Mouse (Mus musculus): ENCODE results near the gene Anks1b. TPM values are rescaled to one million over a fixed set of nuclear protein-coding genes. Genes with fewer than 3 reads are reported as not detected.

Gene Anks1b
- polyA plus RNA-seq, 1 experiment from 2014 or later: 1.5 TPM

- Histone ChIP-seq H3K27ac (ENCODE audit: low read depth) (no peak overlapping the region), H3K4me1 (replicated peaks; ENCODE audit: control insufficient read depth, insufficient read depth, low read length) (no peaks in the 10 kb centered on the region), H3K4me3 (ENCODE audit: low read depth, low read length) (no peak overlapping the region), H3K9ac (ENCODE audit: low read length) (no peak overlapping the region), H3K4me2 (ENCODE audit: low read length) (no peak overlapping the region), H3K36me3 (ENCODE audit: control insufficient read depth, insufficient read depth, low read length) (no peaks in the 10 kb centered on the region), H3K27me3 (replicated peaks; ENCODE audit: control insufficient read depth, insufficient read depth, low read length) (peaks cover 71% of the 10 kb centered on the region), H3K9me3 (ENCODE audit: control insufficient read depth, low read length) (no peaks in the 10 kb centered on the region)
- no peak for DNase-seq (ENCODE audit: low spot score)
- ATAC-seq (replicated peaks; ENCODE audit: low FRiP score, low TSS enrichment, low read depth): no peak
- 5% methylated on average over 2 of the region's 2 CpGs for WGBS
These were observed 957.9 kb downstream of the Anks1b start for GRCm38 (mm10) chr10:90831288-90831626.

DNA sequence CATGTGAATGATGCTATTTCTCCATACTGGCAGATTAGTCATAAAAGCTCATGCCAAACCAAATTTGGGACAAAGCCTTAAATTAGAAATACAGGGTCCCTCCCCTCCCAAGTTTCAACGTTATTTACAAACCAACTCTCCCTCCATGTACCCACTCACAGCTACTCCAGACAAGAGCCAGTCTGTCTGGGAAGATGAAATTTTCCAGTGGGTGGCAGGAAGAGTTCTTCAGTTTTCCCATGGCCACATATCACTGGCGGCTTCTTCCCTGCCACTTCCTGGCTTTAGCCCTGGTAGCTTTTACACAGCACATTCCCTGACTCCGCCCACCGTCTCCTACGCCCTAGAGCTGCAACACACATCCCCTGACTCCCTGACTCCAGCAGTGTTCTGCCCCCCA, 961.0 kb downstream of the Anks1b start:
- ATAC-seq (replicated peaks; ENCODE audit: low FRiP score, low TSS enrichment, low read depth) (no peak), DNase-seq (ENCODE audit: low spot score) (no peak)
- no peaks in the 10 kb centered on the region for H3K36me3 ChIP-seq (ENCODE audit: control insufficient read depth, insufficient read depth, low read length)
- H3K9me3 ChIP-seq (ENCODE audit: control insufficient read depth, low read length): no peaks in the 10 kb centered on the region
- no peak overlapping the region for H3K9ac ChIP-seq (ENCODE audit: low read length)
- H3K27me3 ChIP-seq (replicated peaks; ENCODE audit: control insufficient read depth, insufficient read depth, low read length): peaks cover 41% of the 10 kb centered on the region
- no peaks in the 10 kb centered on the region for H3K4me1 ChIP-seq (replicated peaks; ENCODE audit: control insufficient read depth, insufficient read depth, low read length)
- no peak overlapping the region for H3K27ac ChIP-seq (ENCODE audit: low read depth)
- no peak overlapping the region for H3K4me2 ChIP-seq (ENCODE audit: low read length)
- 29% methylated on average over 5 of the region's 5 CpGs for WGBS
- no peak overlapping the region for H3K4me3 ChIP-seq (ENCODE audit: low read depth, low read length)

GRCm38 (mm10) chr10:90835195-90835594, 961.9 kb downstream of the Anks1b start:
- DNase-seq (ENCODE audit: low spot score) (no peak), ATAC-seq (replicated peaks; ENCODE audit: low FRiP score, low TSS enrichment, low read depth) (no peak)
- H3K4me3 ChIP-seq (ENCODE audit: low read depth, low read length): no peak overlapping the region
- peaks cover 32% of the 10 kb centered on the region for H3K27me3 ChIP-seq (replicated peaks; ENCODE audit: control insufficient read depth, insufficient read depth, low read length)
- H3K9ac ChIP-seq (ENCODE audit: low read length): no peak overlapping the region
- H3K4me1 ChIP-seq (replicated peaks; ENCODE audit: control insufficient read depth, insufficient read depth, low read length): no peaks in the 10 kb centered on the region
- no peak overlapping the region for H3K27ac ChIP-seq (ENCODE audit: low read depth)
- no peaks in the 10 kb centered on the region for H3K9me3 ChIP-seq (ENCODE audit: control insufficient read depth, low read length)
- H3K36me3 ChIP-seq (ENCODE audit: control insufficient read depth, insufficient read depth, low read length): no peaks in the 10 kb centered on the region
- H3K4me2 ChIP-seq (ENCODE audit: low read length): no peak overlapping the region

DNA sequence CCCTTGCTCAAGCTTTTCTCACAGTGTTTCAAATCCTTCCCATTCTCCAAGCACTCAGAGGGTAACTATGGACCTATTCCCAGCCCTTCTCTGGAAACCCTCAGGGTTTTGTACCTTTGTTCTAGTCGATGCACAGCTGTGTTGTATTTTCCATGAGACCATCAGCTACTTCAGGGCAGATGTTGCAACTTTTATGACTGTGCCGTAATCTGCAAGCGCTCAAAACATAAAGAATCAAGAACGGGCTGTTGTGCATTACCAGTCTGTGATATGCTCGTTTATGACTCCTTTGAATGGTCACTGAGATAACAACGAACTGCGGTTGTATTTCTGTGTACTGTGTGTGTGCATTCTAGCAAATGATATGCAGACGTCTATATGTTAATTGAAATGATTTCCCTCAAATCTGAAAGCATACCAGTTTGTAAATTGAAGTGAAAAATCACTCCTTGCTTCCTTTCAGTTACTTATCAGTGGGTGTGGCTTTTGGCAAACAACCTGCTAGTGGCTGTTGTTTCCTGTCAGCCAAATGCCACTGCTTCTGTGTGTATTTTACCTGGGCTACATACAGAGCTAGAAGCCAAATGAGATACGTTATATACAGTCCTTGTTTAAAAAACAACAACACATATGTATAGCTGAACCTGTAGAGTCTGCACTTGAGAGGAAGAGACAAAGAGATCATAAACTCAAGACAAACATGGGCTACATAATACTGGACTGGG, 966.5 kb downstream of the Anks1b start:
- Histone ChIP-seq H3K36me3 (ENCODE audit: control insufficient read depth, insufficient read depth, low read length) (no peaks in the 10 kb centered on the region), H3K9me3 (ENCODE audit: control insufficient read depth, low read length) (no peaks in the 10 kb centered on the region), H3K4me2 (ENCODE audit: low read length) (no peak overlapping the region), H3K27ac (ENCODE audit: low read depth) (no peak overlapping the region), H3K4me1 (replicated peaks; ENCODE audit: control insufficient read depth, insufficient read depth, low read length) (no peaks in the 10 kb centered on the region), H3K27me3 (replicated peaks; ENCODE audit: control insufficient read depth, insufficient read depth, low read length) (no peaks in the 10 kb centered on the region; the same call in 1 of the 2 replicates), H3K9ac (ENCODE audit: low read length) (no peak overlapping the region), H3K4me3 (ENCODE audit: low read depth, low read length) (no peak overlapping the region)
- ATAC-seq (replicated peaks; ENCODE audit: low FRiP score, low TSS enrichment, low read depth) (no peak), DNase-seq (ENCODE audit: low spot score) (peak; percentile 31)
- 76% methylated on average over 9 of the region's 9 CpGs for WGBS

GRCm38 (mm10) chr10:90842398-90842797, 969.1 kb downstream of the Anks1b start:
- ATAC-seq (replicated peaks; ENCODE audit: low FRiP score, low TSS enrichment, low read depth) (no peak), DNase-seq (ENCODE audit: low spot score) (no peak)
- H3K4me2 ChIP-seq (ENCODE audit: low read length): no peak overlapping the region
- H3K9ac ChIP-seq (ENCODE audit: low read length): no peak overlapping the region
- no peaks in the 10 kb centered on the region for H3K9me3 ChIP-seq (ENCODE audit: control insufficient read depth, low read length)
- 85% methylated on average over 2 of the region's 2 CpGs for WGBS
- H3K4me3 ChIP-seq (ENCODE audit: low read depth, low read length): no peak overlapping the region
- no peaks in the 10 kb centered on the region; the same call in 1 of the 2 replicates for H3K27me3 ChIP-seq (replicated peaks; ENCODE audit: control insufficient read depth, insufficient read depth, low read length)
- no peak overlapping the region for H3K27ac ChIP-seq (ENCODE audit: low read depth)
- H3K4me1 ChIP-seq (replicated peaks; ENCODE audit: control insufficient read depth, insufficient read depth, low read length): no peaks in the 10 kb centered on the region
- no peaks in the 10 kb centered on the region for H3K36me3 ChIP-seq (ENCODE audit: control insufficient read depth, insufficient read depth, low read length)

- Histone ChIP-seq H3K4me3 (ENCODE audit: low read depth, low read length) (no peak overlapping the region), H3K4me1 (replicated peaks; ENCODE audit: control insufficient read depth, insufficient read depth, low read length) (no peaks in the 10 kb centered on the region), H3K4me2 (ENCODE audit: low read length) (no peak overlapping the region), H3K27me3 (replicated peaks; ENCODE audit: control insufficient read depth, insufficient read depth, low read length) (no peaks in the 10 kb centered on the region), H3K27ac (ENCODE audit: low read depth) (no peak overlapping the region), H3K9me3 (ENCODE audit: control insufficient read depth, low read length) (no peaks in the 10 kb centered on the region), H3K36me3 (ENCODE audit: control insufficient read depth, insufficient read depth, low read length) (no peaks in the 10 kb centered on the region), H3K9ac (ENCODE audit: low read length) (no peak overlapping the region)
- DNase-seq (ENCODE audit: low spot score): no peak
- 86% methylated on average over 6 of the region's 6 CpGs for WGBS
- ATAC-seq (replicated peaks; ENCODE audit: low FRiP score, low TSS enrichment, low read depth): no peak
These were observed 977.8 kb downstream of the Anks1b start for GRCm38 (mm10) chr10:90851077-90851476.

- H3K9ac ChIP-seq (ENCODE audit: low read length): no peak overlapping the region
- WGBS: 22% methylated on average over 11 of the region's 11 CpGs
- H3K4me1 ChIP-seq (replicated peaks; ENCODE audit: control insufficient read depth, insufficient read depth, low read length): no peaks in the 10 kb centered on the region
- DNase-seq (ENCODE audit: low spot score): no peak
- H3K4me3 ChIP-seq (ENCODE audit: low read depth, low read length): no peak overlapping the region
- no peak for ATAC-seq (replicated peaks; ENCODE audit: low FRiP score, low TSS enrichment, low read depth)
- H3K36me3 ChIP-seq (ENCODE audit: control insufficient read depth, insufficient read depth, low read length): no peaks in the 10 kb centered on the region
- H3K4me2 ChIP-seq (ENCODE audit: low read length): peak overlapping the region; percentile 5; the same call in 1 of the 2 replicates
- H3K9me3 ChIP-seq (ENCODE audit: control insufficient read depth, low read length): no peaks in the 10 kb centered on the region
- H3K27ac ChIP-seq (ENCODE audit: low read depth): no peak overlapping the region
- H3K27me3 ChIP-seq (replicated peaks; ENCODE audit: control insufficient read depth, insufficient read depth, low read length): no peaks in the 10 kb centered on the region
These were observed 978.7 kb downstream of the Anks1b start for GRCm38 (mm10) chr10:90851999-90852398.

DNA sequence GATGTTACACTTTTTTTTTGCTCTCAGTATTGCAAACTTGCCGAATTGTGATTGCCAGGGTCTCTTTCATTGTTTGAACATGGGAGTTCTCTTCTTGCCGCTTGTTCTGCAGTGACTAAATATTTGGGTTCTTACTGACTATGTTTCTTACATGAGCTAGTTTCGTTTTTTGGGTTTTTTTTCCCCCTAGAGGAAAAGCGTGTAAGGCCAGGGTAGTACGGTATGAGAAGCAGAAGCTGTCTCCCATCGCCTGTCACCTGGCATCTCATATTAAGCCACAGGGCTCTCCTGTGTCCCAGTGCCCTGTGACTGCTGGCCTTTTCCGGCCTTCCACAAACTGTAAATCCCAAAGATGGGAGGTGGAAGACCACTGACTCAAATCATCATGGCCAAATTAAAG, 979.1 kb downstream of the Anks1b start:
- H3K4me3 ChIP-seq (ENCODE audit: low read depth, low read length): no peak overlapping the region

DNA sequence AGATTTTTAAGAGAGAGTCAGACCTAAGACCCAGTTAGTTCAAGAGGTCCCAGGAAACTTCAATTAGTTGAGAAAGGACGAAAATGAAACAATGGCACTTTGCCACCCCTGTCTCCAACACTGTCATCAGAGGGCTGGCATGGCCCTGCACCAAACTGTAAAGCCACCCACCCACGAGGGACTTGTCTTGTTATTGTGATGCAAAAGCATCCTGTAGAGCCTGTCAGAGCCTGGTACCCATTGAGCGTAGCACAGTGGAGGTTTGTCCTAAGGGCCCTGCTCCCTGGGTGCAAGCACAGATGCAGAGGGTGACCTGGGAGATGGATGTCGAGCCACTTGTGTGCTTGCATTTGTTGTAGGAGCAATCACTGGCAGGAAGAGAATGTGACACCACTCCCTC, 983.4 kb downstream of the Anks1b start:
- no peak for ATAC-seq (replicated peaks; ENCODE audit: low FRiP score, low TSS enrichment, low read depth)

More for the DNA sequence above, 979.1 kb downstream of the Anks1b start:
- H3K27me3 ChIP-seq (replicated peaks; ENCODE audit: control insufficient read depth, insufficient read depth, low read length): no peaks in the 10 kb centered on the region
- no peak overlapping the region for H3K9ac ChIP-seq (ENCODE audit: low read length)
- ATAC-seq (replicated peaks; ENCODE audit: low FRiP score, low TSS enrichment, low read depth) (no peak), DNase-seq (ENCODE audit: low spot score) (no peak)
- no peaks in the 10 kb centered on the region for H3K9me3 ChIP-seq (ENCODE audit: control insufficient read depth, low read length)
- H3K27ac ChIP-seq (ENCODE audit: low read depth): no peak overlapping the region
- H3K4me2 ChIP-seq (ENCODE audit: low read length): peak overlapping the region; percentile 5; the same call in 1 of the 2 replicates
- no peaks in the 10 kb centered on the region for H3K36me3 ChIP-seq (ENCODE audit: control insufficient read depth, insufficient read depth, low read length)
- WGBS: 64% methylated on average over 7 of the region's 7 CpGs
- H3K4me1 ChIP-seq (replicated peaks; ENCODE audit: control insufficient read depth, insufficient read depth, low read length): no peaks in the 10 kb centered on the region

More for the DNA sequence above, 983.4 kb downstream of the Anks1b start:
- Histone ChIP-seq H3K27ac (ENCODE audit: low read depth) (no peak overlapping the region), H3K9me3 (ENCODE audit: control insufficient read depth, low read length) (no peaks in the 10 kb centered on the region), H3K27me3 (replicated peaks; ENCODE audit: control insufficient read depth, insufficient read depth, low read length) (no peaks in the 10 kb centered on the region), H3K4me1 (replicated peaks; ENCODE audit: control insufficient read depth, insufficient read depth, low read length) (no peaks in the 10 kb centered on the region), H3K36me3 (ENCODE audit: control insufficient read depth, insufficient read depth, low read length) (no peaks in the 10 kb centered on the region), H3K4me2 (ENCODE audit: low read length) (no peak overlapping the region), H3K4me3 (ENCODE audit: low read depth, low read length) (no peak overlapping the region), H3K9ac (ENCODE audit: low read length) (no peak overlapping the region)
- WGBS: 46% methylated on average over 4 of the region's 4 CpGs
- no peak for DNase-seq (ENCODE audit: low spot score)

Measured in intestine, embryonic 14.5 days (tissue).